Mouse (Mus musculus) cerebellum, adult 2 months (tissue): ENCODE results near the gene Tuba8.

Experiments used
- CTCF ChIP-seq: fragments of 200-500 bp; IDR thresholded peaks from 2 replicates; pipeline ENCODE4 v1.5.1; 2011; ENCODE audit warnings: low read depth, mild to moderate bottlenecking, control low read depth, low read length, moderate library complexity, borderline replicate concordance; ENCODE audit not compliant: insufficient read depth
- POLR2A ChIP-seq: fragments of 200-500 bp; IDR thresholded peaks from 2 replicates; pipeline ENCODE4 v1.6.1; 2011; ENCODE audit warnings: low read length, control low read depth, borderline replicate concordance; ENCODE audit not compliant: insufficient read depth

DNA sequence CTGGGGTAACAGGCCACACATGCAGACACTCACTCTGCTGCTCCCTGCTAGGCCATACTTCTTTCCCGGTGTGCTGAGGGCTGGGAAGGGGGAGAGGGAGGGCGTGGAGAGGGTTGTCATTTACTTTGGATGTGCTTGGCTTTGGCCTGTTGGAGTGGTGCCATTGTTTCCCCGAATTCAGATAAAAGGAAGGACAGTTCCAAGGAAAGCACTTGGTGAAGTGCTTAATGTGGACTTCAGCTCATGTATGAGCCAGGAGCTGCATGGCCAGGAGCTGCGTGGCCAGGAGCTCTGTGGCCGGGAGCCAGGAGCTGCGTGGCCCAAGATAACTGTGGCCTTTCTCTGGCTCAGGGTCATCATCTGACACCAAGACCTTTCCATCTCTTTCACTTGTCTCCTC, 39.4 kb upstream of the Tuba8 start:
- TF ChIP-seq CTCF (no peak), POLR2A (no peak)
